Mouse (Mus musculus) neutrophil, adult 59 days (primary cell): ENCODE data around the gene Olfr727. TPM values are rescaled to one million over a fixed set of nuclear protein-coding genes. Genes with fewer than 3 reads are reported as not detected.

Experiments used
- total RNA-seq, 2 experiments: library from RNA; stranded (reverse); gene quantifications; 1 replicate in 1 of 2; 2 replicates in 1 of 2; pipeline ENCODE4 v1.2.4; 2023

Gene Olfr727
- total RNA-seq: not detected

GRCm38 (mm10) chr14:50122886-50123285 lies at the start of gene Olfr727:
Gene Olfr727, plus strand, starts transcription at chr14:50123186.

GRCm38 (mm10) chr14:50090853-50091252 lies 32.1 kb upstream of the Olfr727 start, which contains the start of gene Olfr726:
Gene Olfr726, minus strand, starts transcription at chr14:50090953.

GRCm38 (mm10) chr14:50142580-50142979 lies 19.6 kb downstream of the Olfr727 start, which contains the start of gene Olfr728:
Gene Olfr728, minus strand, starts transcription at chr14:50142680.

GRCm38 (mm10) chr14:50152810-50153209 lies 29.8 kb downstream of the Olfr727 start, which contains the start of gene Olfr729:
Gene Olfr729, minus strand, starts transcription at chr14:50152910.

Other genes with a start within 250 kb of the Olfr727 start
- not detected for gene Olfr722, start 221.2 kb upstream of the Olfr727 start, total RNA-seq
- gene Olfr723, start 191.4 kb upstream of the Olfr727 start, total RNA-seq: not detected
- gene Olfr724, start 159.9 kb upstream of the Olfr727 start, total RNA-seq: not detected
- gene Olfr725, start 82.8 kb upstream of the Olfr727 start, total RNA-seq: not detected
- not detected for gene Olfr726, start 32.2 kb upstream of the Olfr727 start, total RNA-seq
- gene Olfr728, start 19.5 kb downstream of the Olfr727 start, total RNA-seq: not detected
- gene Olfr729, start 29.7 kb downstream of the Olfr727 start, total RNA-seq: not detected
- not detected for gene Olfr730, start 65.0 kb downstream of the Olfr727 start, total RNA-seq
- not detected for gene Olfr731, start 118.7 kb downstream of the Olfr727 start, total RNA-seq
- gene Olfr732, start 161.0 kb downstream of the Olfr727 start, total RNA-seq: not detected
- gene Olfr733, start 178.3 kb downstream of the Olfr727 start, total RNA-seq: not detected
- gene Olfr734, start 203.6 kb downstream of the Olfr727 start, total RNA-seq: not detected
- not detected for gene Olfr735, start 225.7 kb downstream of the Olfr727 start, total RNA-seq
- under 1 TPM in 1 of 2 experiments, not detected in 1; 0.29 TPM for gene Tlr11, start 234.7 kb downstream of the Olfr727 start, total RNA-seq